Mouse (Mus musculus) kidney, postnatal 0 days (tissue): ENCODE measurements around the gene Fads3. TPM values are rescaled to one million over a fixed set of nuclear protein-coding genes. Genes with fewer than 3 reads are reported as not detected.

Experiments
- ATAC-seq: fragments of 200-750 bp; cut with Nextera tagmentation; replicated peaks from 2 replicates; pipeline ENCODE4 v1.8.0; 2017; ENCODE audit warnings: low read depth, moderate number of reproducible peaks, moderate TSS enrichment, moderate library complexity; ENCODE audit not compliant: low FRiP score
- DNase-seq: peaks from one replicate; pipeline ENCODE4 v3.0.0-alpha.2; 2016; ENCODE audit warnings: low spot score
- H3K27ac ChIP-seq: fragments of 300-500 bp; sonication (generic); 2 replicates; pipeline ENCODE4 v1.5.1; 2014; ENCODE audit warnings: mild to moderate bottlenecking
- H3K27me3 ChIP-seq: fragments of 300-500 bp; sonication (generic); 2 replicates; pipeline ENCODE4 v1.6.1; 2014; ENCODE audit warnings: low read length, mixed read lengths; ENCODE audit not compliant: insufficient read depth
- H3K36me3 ChIP-seq: fragments of 300-500 bp; sonication (generic); 2 replicates; pipeline ENCODE4 v1.6.1; 2014; ENCODE audit warnings: low read length, mixed read lengths; ENCODE audit not compliant: insufficient read depth
- H3K4me1 ChIP-seq: fragments of 300-500 bp; sonication (generic); replicated peaks from 2 replicates; pipeline ENCODE4 v1.6.1; 2014; ENCODE audit warnings: antibody characterized with exemption, low read length, mixed read lengths; ENCODE audit not compliant: insufficient read depth
- H3K4me2 ChIP-seq: fragments of 300-500 bp; sonication (generic); 2 replicates; pipeline ENCODE4 v1.6.1; 2014; ENCODE audit warnings: mild to moderate bottlenecking, low read length, moderate library complexity, mixed read lengths
- H3K4me3 ChIP-seq: fragments of 300-500 bp; sonication (generic); replicated peaks from 2 replicates; pipeline ENCODE4 v1.5.1; 2014; ENCODE audit warnings: low read depth, low read length
- H3K9ac ChIP-seq: fragments of 300-500 bp; sonication (generic); 2 replicates; pipeline ENCODE4 v1.6.1; 2014; ENCODE audit warnings: low read depth, low read length
- H3K9me3 ChIP-seq: fragments of 300-500 bp; sonication (generic); replicated peaks from 2 replicates; pipeline ENCODE4 v1.6.1; 2016; ENCODE audit warnings: low read length, inconsistent platforms, mixed read lengths
- CTCF ChIP-seq: IDR thresholded peaks from 2 replicates; pipeline ENCODE4 v1.5.1; 2016; ENCODE audit warnings: antibody characterized with exemption, low read depth, mild to moderate bottlenecking, moderate library complexity
- WGBS: fragments of 180-500 bp; shearing (Covaris S2); extraction: QIAGEN DNeasy Blood & Tissue Kit; methylation state at CpG from one replicate; pipeline ENCODE4 v1.1.7; 2014; 5-methylcytosine and 5-hydroxymethylcytosine counted together
- polyA plus RNA-seq: library from polyadenylated mRNA; unstranded; fragments of >200 nt; fragmentation: Nextera tagmentation; extraction: Ambion mirVana; gene quantifications from 2 replicates; pipeline ENCODE4 v1.2.1, GENCODE M21; 2015

The Fads3 gene
- polyA plus RNA-seq = 35.0 and 37.4 TPM in 2 replicates

DNA sequence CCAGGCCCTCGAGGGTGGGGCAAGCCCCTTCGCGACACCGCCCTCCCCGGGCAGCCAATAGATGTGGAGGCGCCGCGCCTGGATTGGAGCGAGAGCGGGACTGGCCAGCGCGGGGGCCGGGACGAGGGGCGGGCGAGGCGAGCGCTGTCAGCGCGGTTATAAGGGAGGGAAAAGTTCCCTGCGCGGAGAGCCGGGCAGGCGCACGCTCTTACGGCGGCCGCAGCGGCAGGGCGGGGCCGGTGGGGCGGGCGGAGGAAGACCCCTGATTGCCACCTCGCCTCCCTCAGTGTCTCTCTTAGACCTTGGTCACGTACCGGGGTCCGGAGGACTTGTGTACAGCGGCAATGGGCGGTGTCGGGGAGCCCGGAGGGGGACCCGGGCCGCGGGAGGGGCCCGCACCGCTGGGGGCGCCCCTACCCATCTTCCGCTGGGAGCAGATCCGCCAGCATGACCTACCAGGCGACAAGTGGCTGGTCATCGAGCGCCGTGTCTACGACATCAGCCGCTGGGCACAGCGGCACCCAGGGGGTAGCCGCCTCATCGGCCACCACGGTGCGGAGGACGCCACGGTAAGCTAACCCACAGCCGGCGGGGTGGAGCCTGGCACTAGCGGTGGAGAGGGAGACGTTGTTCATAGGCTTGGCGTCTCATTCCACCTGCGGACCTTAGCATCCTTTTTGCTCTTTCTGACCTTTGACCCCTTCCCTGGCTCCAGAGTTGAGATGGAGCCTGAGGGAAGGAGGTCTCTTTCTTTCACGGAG is at the start of gene Fads3:
Gene Fads3 (plus strand): TSS at position 182 of the 761 bp plus-strand sequence.
- WGBS = under 1% methylated on average over 62 of the region's 69 CpGs
- Histone ChIP-seq H3K4me2 (peak within 1 kb of the TSS; percentile 67), H3K9me3 (no peaks in the 10 kb centered on the region), H3K27ac (no peak within 1 kb of the TSS), H3K4me1 (peaks cover 12% of the 10 kb centered on the region; the same call in 1 of the 2 replicates), H3K36me3 (no peaks in the 10 kb centered on the region), H3K27me3 (no peaks in the 10 kb centered on the region), H3K9ac (peak within 1 kb of the TSS; percentile 59), H3K4me3 (peak within 1 kb of the TSS; percentile 40)
- peak; percentile 88 for DNase-seq
- ATAC-seq = peak; percentile 74
- TF ChIP-seq CTCF = peak; percentile 17

DNA sequence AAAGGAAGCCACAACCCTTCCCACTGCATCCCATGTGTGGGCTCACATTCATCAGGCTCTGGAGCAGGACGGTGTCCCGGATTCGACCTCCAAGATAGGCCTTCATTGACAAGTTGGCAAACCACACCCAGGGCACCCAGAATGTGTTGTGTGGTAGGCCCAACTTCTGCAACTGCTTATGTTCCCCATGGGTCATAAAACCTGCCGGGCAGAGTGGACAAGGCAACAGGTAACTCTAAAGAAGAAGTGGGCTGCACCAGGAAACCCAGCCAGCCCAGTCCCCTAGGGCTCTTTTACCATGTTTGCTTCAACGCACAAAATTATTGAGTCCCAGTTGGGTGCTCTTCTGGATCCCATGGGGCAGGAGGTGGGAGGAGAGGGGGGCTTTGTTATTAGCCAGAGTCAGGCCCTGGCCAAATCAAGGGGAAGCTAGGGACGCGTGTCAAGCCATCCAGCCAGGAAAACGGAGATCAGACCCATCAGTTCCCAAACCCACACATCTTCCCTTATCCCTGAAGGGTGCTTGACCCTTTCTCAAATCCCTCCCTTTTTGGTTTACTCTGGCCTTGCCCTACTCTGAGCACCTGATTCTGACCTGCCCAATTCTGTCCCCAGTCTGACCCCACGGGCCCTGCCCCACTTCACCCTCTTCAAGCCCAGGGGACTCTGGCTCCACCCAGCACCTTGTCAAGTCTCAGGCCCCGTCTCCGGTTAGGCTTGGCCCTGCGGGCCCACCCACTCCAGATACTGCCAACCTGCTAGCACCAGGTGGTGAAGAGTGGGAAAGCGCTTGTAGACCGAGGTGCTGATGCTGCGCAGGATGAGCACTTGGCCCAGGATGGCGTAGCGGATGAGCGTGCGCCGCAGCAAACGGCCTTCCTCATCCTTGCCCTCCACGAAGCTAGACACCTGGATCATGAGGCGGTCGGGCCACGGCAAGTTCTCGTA is 49.1 kb upstream of the Fads3 start:
- H3K9me3 ChIP-seq = no peaks in the 10 kb centered on the region

DNA sequence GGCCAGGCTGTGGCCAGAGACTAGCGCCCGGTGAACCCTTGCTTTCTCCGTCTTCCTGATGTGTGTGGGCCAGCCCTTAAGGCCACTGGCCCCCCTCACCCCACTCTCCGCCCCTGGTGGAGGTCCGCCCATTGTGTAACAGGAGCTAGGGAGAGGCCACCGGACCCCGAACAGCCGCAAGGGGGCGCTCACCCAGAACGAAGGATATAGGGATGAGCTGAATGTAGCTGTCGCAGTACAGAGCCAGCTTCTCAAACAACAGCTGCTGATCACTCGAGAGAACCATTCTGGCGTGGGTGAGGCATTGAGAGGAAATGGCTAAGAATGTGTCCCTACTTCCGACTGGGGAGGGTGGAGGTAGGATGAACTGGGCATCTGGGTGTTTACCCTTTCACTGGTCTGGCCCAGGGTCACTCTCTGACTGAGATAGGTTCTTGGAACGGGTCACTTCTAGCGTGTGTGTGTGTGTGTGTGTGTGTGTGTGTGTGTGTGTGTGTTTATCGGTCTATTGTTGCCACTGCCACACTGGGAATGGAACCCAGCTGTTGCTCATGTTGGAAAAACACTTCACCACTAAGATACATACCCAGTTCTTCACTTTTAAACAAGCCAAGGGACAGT is 48.2 kb upstream of the Fads3 start:
- Histone ChIP-seq H3K27ac (no peak overlapping the region), H3K36me3 (no peaks in the 10 kb centered on the region), H3K27me3 (no peaks in the 10 kb centered on the region), H3K4me1 (no peaks in the 10 kb centered on the region), H3K9me3 (no peaks in the 10 kb centered on the region), H3K4me2 (peak overlapping the region; percentile 46), H3K9ac (0 out of 2 replicates have a peak overlapping the region, but pooled peaks have one; percentile 0), H3K4me3 (peak overlapping the region; percentile 24; the same call in 1 of the 2 replicates)
- DNase-seq (peak; percentile 94), ATAC-seq (peak; percentile 90)
- TF ChIP-seq CTCF = peak; percentile 93
- WGBS = 5% methylated on average over 17 of the region's 17 CpGs

More for the DNA sequence above, 49.1 kb upstream of the Fads3 start:
- Histone ChIP-seq H3K9ac (0 out of 2 replicates have a peak overlapping the region, but pooled peaks have one; percentile 0), H3K4me1 (no peaks in the 10 kb centered on the region), H3K27ac (no peak overlapping the region), H3K36me3 (no peaks in the 10 kb centered on the region), H3K4me2 (peak overlapping the region; percentile 46), H3K4me3 (peak overlapping the region; percentile 24; the same call in 1 of the 2 replicates), H3K27me3 (no peaks in the 10 kb centered on the region)
- TF ChIP-seq CTCF = no peak
- WGBS = 45% methylated on average over 26 of the region's 26 CpGs
- DNase-seq (no peak), ATAC-seq (peak; percentile 35)

DNA sequence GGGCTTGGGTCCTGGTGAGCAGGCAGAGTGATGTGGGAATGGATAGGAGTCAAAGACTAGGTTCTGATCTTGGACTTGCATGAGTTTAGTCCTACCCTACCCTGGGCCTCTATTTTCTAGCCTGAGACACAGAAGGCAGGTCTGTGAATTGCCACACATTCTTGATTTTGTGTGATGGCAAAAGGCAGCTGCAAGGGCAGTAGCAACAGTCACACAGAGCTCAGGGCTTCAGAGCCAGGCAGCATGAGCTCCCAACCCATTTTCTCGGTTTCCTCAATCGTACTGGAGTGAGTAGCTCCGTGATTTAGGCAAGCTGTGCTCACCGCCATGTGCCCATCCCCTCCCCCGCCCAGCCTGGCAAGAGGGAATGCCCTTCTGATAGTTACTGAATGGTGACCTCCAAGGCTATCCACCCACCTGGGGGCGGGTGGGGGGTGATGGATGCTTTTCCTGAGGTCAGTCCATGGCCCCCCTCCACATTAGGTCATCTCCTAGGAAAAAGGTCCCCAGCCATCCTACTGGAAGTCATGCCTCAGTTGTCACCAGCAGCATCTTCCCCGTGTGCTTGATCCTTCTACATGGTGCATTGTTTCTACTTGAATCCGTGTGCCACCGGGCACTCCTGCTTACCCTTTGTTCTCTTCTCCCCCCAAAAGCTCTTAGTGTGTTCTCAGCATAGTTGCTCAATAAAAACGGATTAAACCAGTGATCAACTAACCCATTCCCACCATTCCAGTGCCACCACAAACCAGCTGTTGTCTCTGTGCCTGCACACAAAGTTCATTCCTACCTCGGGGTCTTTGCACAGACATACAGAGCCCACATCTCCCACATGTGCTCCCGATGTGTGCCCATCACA is 43.9 kb upstream of the Fads3 start:
- Histone ChIP-seq H3K9me3 (no peaks in the 10 kb centered on the region), H3K9ac (no peak overlapping the region), H3K36me3 (no peaks in the 10 kb centered on the region), H3K27me3 (no peaks in the 10 kb centered on the region), H3K4me3 (no peak overlapping the region), H3K4me2 (no peak overlapping the region), H3K27ac (no peak overlapping the region), H3K4me1 (no peaks in the 10 kb centered on the region)
- DNase-seq (no peak), ATAC-seq (no peak)
- TF ChIP-seq CTCF = no peak
- WGBS = 68% methylated on average over 12 of the region's 12 CpGs

DNA sequence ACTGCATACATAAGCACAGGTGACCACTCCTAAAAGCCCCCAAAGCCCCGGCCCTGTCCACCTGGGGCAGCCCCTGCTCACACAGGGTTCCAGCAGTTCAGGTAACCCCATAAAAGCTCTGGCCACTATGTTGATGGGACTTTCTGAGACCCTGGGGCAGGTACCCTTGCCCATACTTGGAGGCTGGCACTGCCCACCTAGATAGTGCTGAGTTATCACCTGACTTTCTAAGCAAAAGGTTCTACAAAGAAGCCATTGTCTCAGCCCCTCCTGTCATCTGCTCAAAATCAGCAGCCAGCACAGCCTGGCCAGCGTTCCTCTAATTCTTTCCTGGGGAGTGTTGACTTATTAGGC is 43.3 kb upstream of the Fads3 start:
- no peak for DNase-seq
- WGBS = 77% methylated on average over 2 of the region's 2 CpGs
- no peaks in the 10 kb centered on the region for H3K4me1 ChIP-seq
- no peak for TF ChIP-seq CTCF
- H3K9ac ChIP-seq = no peak overlapping the region
- ATAC-seq = no peak
- no peak overlapping the region for H3K27ac ChIP-seq
- H3K27me3 ChIP-seq = no peaks in the 10 kb centered on the region
- H3K4me2 ChIP-seq = no peak overlapping the region
- H3K4me3 ChIP-seq = no peak overlapping the region
- no peaks in the 10 kb centered on the region for H3K9me3 ChIP-seq
- H3K36me3 ChIP-seq = no peaks in the 10 kb centered on the region
